Mouse (Mus musculus): ENCODE measurements around the gene Olfr478.
"Not testable (repeated sequence)": the region's sequence is repeated elsewhere in the genome, so short reads cannot be mapped to it uniquely, and the experiment has no call there.

The Olfr478 gene

DNA sequence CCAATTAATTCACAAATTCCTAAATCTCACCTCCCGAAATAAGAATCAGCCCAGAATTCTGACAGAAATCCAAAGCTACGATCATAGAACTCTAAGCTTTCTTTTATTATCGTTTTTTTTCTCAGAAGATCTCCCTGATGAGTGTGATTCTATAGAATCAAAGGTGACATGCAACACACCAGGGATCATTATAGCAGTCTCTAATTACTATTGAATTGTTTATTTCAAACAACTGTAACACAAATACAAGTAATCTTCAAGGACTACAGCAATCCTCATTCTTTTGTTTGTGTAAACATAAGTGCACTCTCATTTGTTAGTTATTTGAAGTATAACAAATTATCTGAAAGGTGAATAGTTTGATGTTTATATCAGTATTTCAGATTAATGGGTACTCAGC, at the start of gene Olfr478:
Gene Olfr478 (minus strand): TSS at position 101 of the 400 bp plus-strand sequence.
- no peak for DNase-seq (ENCODE audit: low spot score)

DNA sequence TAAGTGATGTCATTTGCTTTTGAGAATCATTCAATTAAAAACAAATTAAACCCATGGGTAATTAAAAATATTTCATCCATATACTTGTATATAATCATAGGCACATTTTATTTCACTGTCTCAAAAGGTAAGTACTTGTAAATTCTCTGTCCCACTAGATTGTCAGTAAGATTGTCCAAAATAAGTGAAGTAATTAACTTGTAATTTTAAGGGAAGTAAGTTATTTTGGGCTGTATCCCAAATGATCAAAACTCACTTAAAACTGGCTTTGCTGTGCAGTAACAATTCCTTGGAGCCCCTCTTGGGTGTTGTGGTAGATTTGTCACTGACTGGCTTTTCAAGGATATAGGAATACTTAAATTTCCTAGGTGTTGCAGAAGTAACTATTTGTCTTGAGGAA, 45.8 kb upstream of the Olfr478 start, which contains the start of gene Olfr481:
Gene Olfr481 (plus strand): TSS at position 301 of the 400 bp plus-strand sequence.
- DNase-seq (ENCODE audit: low spot score): no peak

DNA sequence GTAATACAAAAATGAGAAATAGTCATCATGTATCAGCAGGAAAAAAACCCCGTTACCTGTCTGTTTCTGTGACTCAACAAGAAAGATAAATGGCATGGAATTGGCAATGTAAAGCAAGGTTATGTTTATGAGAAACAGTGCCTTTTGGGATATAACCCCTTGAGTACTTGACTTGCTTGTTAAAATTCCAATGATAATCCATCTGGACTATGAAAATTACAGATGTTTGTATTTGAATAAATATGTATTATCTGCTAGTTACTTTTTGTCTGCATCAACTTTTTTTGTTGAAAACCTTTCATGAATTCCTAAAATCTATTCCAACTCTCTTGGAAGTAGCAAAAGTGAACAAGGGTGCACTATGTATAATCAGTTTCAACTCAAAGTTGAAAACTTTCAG, 33.5 kb upstream of the Olfr478 start, which contains the start of gene Olfr480:
Gene Olfr480 (minus strand): TSS at position 101 of the 400 bp plus-strand sequence.
- no peak for DNase-seq (ENCODE audit: low spot score)

DNA sequence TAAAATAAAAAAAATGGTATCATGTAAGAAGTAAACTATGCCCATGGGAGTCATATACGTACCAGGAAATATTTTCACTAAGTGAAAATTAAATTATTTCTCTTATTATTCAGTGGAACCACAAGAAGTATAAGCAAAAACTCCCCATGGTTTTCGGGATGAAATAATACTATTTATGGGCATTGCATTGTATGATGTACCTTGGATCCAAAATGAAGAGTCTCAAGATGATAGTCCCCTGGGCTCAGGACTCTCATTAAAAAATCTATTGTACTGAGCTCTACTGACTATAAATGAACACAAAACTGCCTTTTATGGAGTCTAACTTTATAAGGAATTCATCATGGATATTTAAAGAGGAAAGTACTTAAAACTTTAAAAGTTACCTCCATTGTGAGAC, 16.6 kb upstream of the Olfr478 start, which contains the start of gene Olfr479:
Gene Olfr479 (plus strand): TSS at position 301 of the 400 bp plus-strand sequence.
- no peak for DNase-seq (ENCODE audit: low spot score)

DNA sequence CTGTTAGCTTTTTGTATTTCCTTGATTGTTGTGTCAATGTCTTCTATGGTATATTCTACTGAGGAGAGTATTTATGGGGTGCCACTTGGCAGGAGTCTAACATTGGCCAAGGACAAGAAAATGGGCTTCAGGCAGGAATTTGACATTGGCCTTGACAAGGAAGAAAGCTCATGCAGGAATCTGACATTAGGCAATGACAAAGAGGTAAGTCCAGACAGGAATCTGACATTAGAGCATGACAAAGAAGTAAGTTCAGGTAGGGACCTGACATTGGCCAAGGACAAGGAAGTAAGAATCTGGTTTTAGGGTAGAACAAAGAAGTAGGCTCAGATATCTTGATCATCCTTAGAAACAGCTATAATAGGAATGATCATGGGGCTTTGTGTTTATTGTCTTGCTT, 19.5 kb downstream of the Olfr478 start:
- DNase-seq (ENCODE audit: low spot score): not testable (repeated sequence)

DNA sequence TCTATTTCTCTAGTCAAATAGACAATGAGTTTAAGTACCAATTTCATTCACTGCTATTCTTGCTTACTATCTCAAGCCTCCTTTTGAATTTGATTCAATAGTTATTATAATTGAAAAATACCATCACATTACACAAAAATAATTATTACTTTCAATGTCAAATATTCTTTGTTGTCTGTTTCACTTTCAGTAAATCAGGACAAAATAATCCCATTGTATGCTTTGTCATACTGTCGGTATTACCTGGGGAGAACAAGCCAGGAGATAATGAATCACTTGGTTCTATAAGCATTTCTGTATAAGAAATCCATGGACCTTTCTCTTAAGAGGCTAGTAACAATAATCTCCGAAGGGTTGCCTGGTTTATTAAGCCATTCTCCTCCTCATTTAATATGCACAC, 47.4 kb downstream of the Olfr478 start, which contains the start of gene Olfr477:
Gene Olfr477 (plus strand): TSS at position 301 of the 400 bp plus-strand sequence.
- no peak for DNase-seq (ENCODE audit: low spot score)
